Mouse (Mus musculus): Measurements from ENCODE around the gene Sv2b.
"Not testable (repeated sequence)": the region's sequence is repeated elsewhere in the genome, so short reads cannot be mapped to it uniquely, and the experiment has no call there.

Sv2b gene

GRCm38 (mm10) chr7:75308457-75309312, at the start of gene Sv2b:
TSS of gene Sv2b (minus strand) at chr7:75309262.
- DNase-seq (ENCODE audit: extremely low spot score, low spot score), result peak; percentile 63

GRCm38 (mm10) chr7:75358284-75358851, 49.3 kb upstream of the Sv2b start:
- no peak for DNase-seq (ENCODE audit: extremely low spot score, low spot score)

- no peak for DNase-seq (ENCODE audit: extremely low spot score, low spot score)
These were observed 46.5 kb upstream of the Sv2b start for GRCm38 (mm10) chr7:75355521-75355920.

GRCm38 (mm10) chr7:75352777-75353374, 43.8 kb upstream of the Sv2b start:
- DNase-seq (ENCODE audit: extremely low spot score, low spot score), result no peak

- DNase-seq (ENCODE audit: extremely low spot score, low spot score), result no peak
These were observed 41.1 kb upstream of the Sv2b start for GRCm38 (mm10) chr7:75350172-75350571.

GRCm38 (mm10) chr7:75332311-75332710, 23.2 kb upstream of the Sv2b start:
- DNase-seq (ENCODE audit: extremely low spot score, low spot score), result no peak

GRCm38 (mm10) chr7:75329740-75330142, 20.7 kb upstream of the Sv2b start:
- no peak for DNase-seq (ENCODE audit: extremely low spot score, low spot score)

GRCm38 (mm10) chr7:75328721-75329362, 19.8 kb upstream of the Sv2b start:
- no peak for DNase-seq (ENCODE audit: extremely low spot score, low spot score)

GRCm38 (mm10) chr7:75325273-75325672, 16.2 kb upstream of the Sv2b start:
- no peak for DNase-seq (ENCODE audit: extremely low spot score, low spot score)

- DNase-seq (ENCODE audit: extremely low spot score, low spot score), result not testable (repeated sequence)
These were observed 13.7 kb upstream of the Sv2b start for GRCm38 (mm10) chr7:75322742-75323141.

GRCm38 (mm10) chr7:75320009-75320408, 10.9 kb upstream of the Sv2b start:
- DNase-seq (ENCODE audit: extremely low spot score, low spot score), result no peak

- no peak for DNase-seq (ENCODE audit: extremely low spot score, low spot score)
These were observed 9.3 kb upstream of the Sv2b start for GRCm38 (mm10) chr7:75318320-75318719.

GRCm38 (mm10) chr7:75314873-75315272, 5.8 kb upstream of the Sv2b start:
- no peak for DNase-seq (ENCODE audit: extremely low spot score, low spot score)

GRCm38 (mm10) chr7:75309570-75309969, 508 bp upstream of the Sv2b start:
- no peak for DNase-seq (ENCODE audit: extremely low spot score, low spot score)

GRCm38 (mm10) chr7:75308140-75308456, 964 bp downstream of the Sv2b start:
- no peak for DNase-seq (ENCODE audit: extremely low spot score, low spot score)

GRCm38 (mm10) chr7:75307570-75308087, 1.4 kb downstream of the Sv2b start:
- no peak for DNase-seq (ENCODE audit: extremely low spot score, low spot score)

- no peak for DNase-seq (ENCODE audit: extremely low spot score, low spot score)
These were observed 3.1 kb downstream of the Sv2b start for GRCm38 (mm10) chr7:75305901-75306465.

GRCm38 (mm10) chr7:75302523-75303215, 6.4 kb downstream of the Sv2b start:
- no peak for DNase-seq (ENCODE audit: extremely low spot score, low spot score)

- DNase-seq (ENCODE audit: extremely low spot score, low spot score), result no peak
These were observed 9.8 kb downstream of the Sv2b start for GRCm38 (mm10) chr7:75299245-75299644.

- DNase-seq (ENCODE audit: extremely low spot score, low spot score), result peak; percentile 41
These were observed 12.4 kb downstream of the Sv2b start for GRCm38 (mm10) chr7:75296688-75297119.
